Mouse (Mus musculus) midbrain, postnatal 0 days (tissue): ENCODE data around the gene Polr3e. TPM values are rescaled to one million over a fixed set of nuclear protein-coding genes. Genes with fewer than 3 reads are reported as not detected.

Experiments
- ATAC-seq: fragments of 200-750 bp; cut with Nextera tagmentation; 2 replicates; pipeline ENCODE4 v1.8.0; 2017; ENCODE audit warnings: moderate number of reproducible peaks, mild to moderate bottlenecking, moderate TSS enrichment, moderate library complexity; ENCODE audit not compliant: low FRiP score
- DNase-seq: peaks from one replicate; pipeline ENCODE4 v3.0.0-alpha.2; 2015; ENCODE audit warnings: low spot score
- H3K27ac ChIP-seq: fragments of 300-500 bp; sonication (generic); 2 replicates; pipeline ENCODE4 v1.5.1; 2014; ENCODE audit warnings: low read depth, mild to moderate bottlenecking, low read length, mixed read lengths
- H3K27me3 ChIP-seq: fragments of 300-500 bp; sonication (generic); 2 replicates; pipeline ENCODE4 v1.6.1; 2014; ENCODE audit warnings: low read length, control low read depth, mixed read lengths; ENCODE audit not compliant: insufficient read depth
- H3K36me3 ChIP-seq: fragments of 300-500 bp; sonication (generic); 2 replicates; pipeline ENCODE4 v1.6.1; 2014; ENCODE audit warnings: low read length, control low read depth, mixed read lengths; ENCODE audit not compliant: insufficient read depth
- H3K4me1 ChIP-seq: fragments of 300-500 bp; sonication (generic); 2 replicates; pipeline ENCODE4 v1.6.1; 2014; ENCODE audit warnings: mild to moderate bottlenecking, control low read depth, antibody characterized with exemption, low read length, mixed read lengths; ENCODE audit not compliant: insufficient read depth
- H3K4me2 ChIP-seq: fragments of 300-500 bp; sonication (generic); 2 replicates; pipeline ENCODE4 v1.6.1; 2014; ENCODE audit warnings: low read depth, mild to moderate bottlenecking, low read length, mixed read lengths; ENCODE audit not compliant: poor library complexity, severe bottlenecking
- H3K4me3 ChIP-seq: fragments of 300-500 bp; sonication (generic); 2 replicates; pipeline ENCODE4 v1.5.1; 2014; ENCODE audit warnings: low read depth, mild to moderate bottlenecking, low read length, moderate library complexity
- H3K9ac ChIP-seq: fragments of 300-500 bp; sonication (generic); replicated peaks from 2 replicates; pipeline ENCODE4 v1.6.1; 2014; ENCODE audit warnings: mild to moderate bottlenecking, low read length, moderate library complexity, mixed read lengths; ENCODE audit not compliant: poor library complexity, severe bottlenecking
- H3K9me3 ChIP-seq: fragments of 300-500 bp; sonication (generic); 2 replicates; pipeline ENCODE4 v1.6.1; 2016; ENCODE audit warnings: low read length, control low read depth
- CTCF ChIP-seq: IDR thresholded peaks from 2 replicates; pipeline ENCODE4 v1.5.1; 2016; ENCODE audit warnings: antibody characterized with exemption, mild to moderate bottlenecking
- WGBS: fragments of 180-500 bp; shearing (Covaris S2); extraction: QIAGEN DNeasy Blood & Tissue Kit; methylation state at CpG from one replicate; pipeline ENCODE4 v1.1.7; 2014; 5-methylcytosine and 5-hydroxymethylcytosine counted together
- polyA plus RNA-seq: library from polyadenylated mRNA; unstranded; fragments of >200 nt; fragmentation: Nextera tagmentation; extraction: Ambion mirVana; gene quantifications from 2 replicates; pipeline ENCODE4 v1.2.1, GENCODE M21; 2015
- total RNA-seq: library from RNA; depleted of rRNA; stranded (reverse); fragments of >200 nt; gene quantifications from 2 replicates; pipeline ENCODE4 v1.2.3, GENCODE M21; 2014

Polr3e gene
- total and polyA plus RNA-seq, 2 experiments from 2014 or later, result 18.6 to 29.4 TPM

DNA sequence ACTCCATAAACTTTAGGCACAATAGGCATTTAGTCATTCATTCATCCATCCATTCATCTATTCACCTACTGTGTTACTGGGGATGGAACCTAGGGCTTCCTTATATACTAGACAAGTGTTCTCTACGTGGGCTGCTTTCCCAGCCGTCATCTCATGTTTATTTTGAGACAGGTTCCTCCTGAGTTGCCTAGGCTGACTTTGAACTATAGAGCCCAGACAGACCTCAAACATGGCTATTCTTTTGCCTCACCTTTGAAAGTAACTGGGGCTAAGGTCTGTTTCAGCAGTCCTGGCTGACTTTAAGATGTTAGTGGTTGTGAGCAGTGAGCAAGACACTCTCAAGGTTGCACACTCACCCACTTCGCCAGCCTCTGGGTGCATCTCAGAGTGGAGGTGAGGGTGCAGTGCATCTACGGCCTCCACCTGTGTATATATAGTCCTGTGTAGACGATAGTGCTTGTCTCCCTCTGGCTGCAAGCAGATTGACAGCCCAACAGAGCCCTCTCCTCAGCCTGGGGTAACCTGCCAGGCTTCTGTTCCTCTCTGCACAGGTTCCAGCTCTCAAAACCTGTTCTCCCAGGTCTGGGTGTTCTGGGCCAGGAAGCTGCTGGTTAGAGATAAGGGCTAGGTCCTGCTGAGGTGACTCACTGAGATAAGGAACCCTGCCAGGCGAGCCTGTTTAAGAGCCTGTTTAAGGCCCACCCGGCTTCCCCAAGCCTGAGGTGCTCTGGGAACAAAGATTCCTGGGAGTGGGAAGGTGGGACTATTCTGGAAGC lies 42.6 kb upstream of the Polr3e start:
- H3K4me3 ChIP-seq, result no peak overlapping the region
- no peak for ATAC-seq
- WGBS, result 81% methylated on average over 7 of the region's 7 CpGs
- no peaks in the 10 kb centered on the region for H3K4me1 ChIP-seq
- H3K4me2 ChIP-seq, result no peak overlapping the region
- no peak overlapping the region for H3K9ac ChIP-seq
- H3K36me3 ChIP-seq, result peaks cover 11% of the 10 kb centered on the region
- H3K27ac ChIP-seq, result no peak overlapping the region
- DNase-seq, result no peak
- H3K9me3 ChIP-seq, result no peaks in the 10 kb centered on the region
- no peak for TF ChIP-seq CTCF
- no peaks in the 10 kb centered on the region for H3K27me3 ChIP-seq

DNA sequence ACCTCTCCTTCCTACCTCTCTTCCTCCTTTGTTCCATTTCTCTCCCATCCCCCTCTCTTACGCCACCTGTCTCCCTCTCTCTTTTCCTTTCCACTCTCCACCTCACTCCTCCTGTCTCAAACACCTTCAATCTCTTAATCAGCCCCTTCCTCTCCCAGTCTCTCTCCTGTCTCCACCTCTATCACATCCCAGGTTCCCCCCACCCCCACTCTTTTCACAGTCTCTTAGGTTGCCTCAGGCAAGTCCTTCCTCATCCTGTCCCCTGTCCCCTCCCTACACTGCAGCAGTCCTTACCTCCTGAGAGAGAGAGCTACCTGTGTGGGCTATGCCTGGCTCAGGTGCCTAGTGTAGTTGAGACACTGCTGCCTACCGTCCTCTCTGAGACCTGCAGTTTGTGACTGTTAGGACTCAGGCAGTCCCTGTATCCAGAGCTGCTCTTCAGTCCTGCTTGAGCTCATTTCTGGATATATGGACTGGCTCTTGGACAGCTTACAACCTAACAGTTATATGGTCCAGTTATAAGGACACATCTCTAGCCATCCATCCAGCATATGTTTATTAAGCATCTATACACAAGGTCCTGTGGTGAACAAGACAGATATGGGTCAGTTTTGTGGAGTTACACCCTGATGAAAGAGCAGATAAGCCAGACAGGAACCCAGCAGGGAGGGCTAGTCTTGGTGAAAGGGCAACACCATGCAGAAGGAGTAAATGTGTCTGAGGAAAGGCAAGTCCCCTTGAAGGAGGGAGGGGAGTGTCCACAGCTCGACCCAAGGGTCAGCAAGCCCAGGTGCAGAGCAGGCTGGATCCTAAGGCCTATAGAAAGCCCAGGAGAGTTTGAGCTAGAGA lies 41.8 kb upstream of the Polr3e start:
- Histone ChIP-seq H3K27me3 (no peaks in the 10 kb centered on the region), H3K36me3 (peaks cover 18% of the 10 kb centered on the region), H3K4me2 (no peak overlapping the region), H3K27ac (no peak overlapping the region), H3K9ac (no peak overlapping the region), H3K4me1 (no peaks in the 10 kb centered on the region), H3K4me3 (no peak overlapping the region), H3K9me3 (no peaks in the 10 kb centered on the region)
- 74% methylated on average over 3 of the region's 3 CpGs for WGBS
- no peak for DNase-seq
- no peak for ATAC-seq
- TF ChIP-seq CTCF, result no peak

DNA sequence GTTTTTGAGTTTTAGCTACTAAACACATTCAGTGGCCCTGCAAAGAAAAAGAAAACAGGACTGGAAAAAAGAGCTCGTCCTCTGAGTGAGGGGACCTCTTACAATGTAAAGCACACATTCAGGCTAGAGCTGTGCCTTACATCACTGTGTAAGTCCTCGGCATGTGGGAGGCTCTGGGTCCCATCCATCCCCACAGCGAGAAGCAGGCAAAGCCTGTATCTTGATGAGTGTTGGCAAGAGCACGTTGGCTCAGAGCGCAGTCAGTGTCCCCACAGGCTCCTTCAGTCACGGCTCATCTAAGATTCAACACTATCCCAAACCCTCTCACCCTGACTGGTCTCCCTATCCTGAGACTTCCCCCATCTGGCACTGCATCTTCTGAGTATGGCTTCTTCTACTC lies 39.3 kb upstream of the Polr3e start:
- Histone ChIP-seq H3K27ac (no peak overlapping the region), H3K36me3 (peaks cover 26% of the 10 kb centered on the region), H3K27me3 (no peaks in the 10 kb centered on the region), H3K4me2 (no peak overlapping the region), H3K4me3 (no peak overlapping the region), H3K9me3 (no peaks in the 10 kb centered on the region), H3K9ac (no peak overlapping the region), H3K4me1 (no peaks in the 10 kb centered on the region)
- ATAC-seq (no peak), DNase-seq (peak; percentile 52)
- no peak for TF ChIP-seq CTCF
- 76% methylated on average over 6 of the region's 6 CpGs for WGBS

DNA sequence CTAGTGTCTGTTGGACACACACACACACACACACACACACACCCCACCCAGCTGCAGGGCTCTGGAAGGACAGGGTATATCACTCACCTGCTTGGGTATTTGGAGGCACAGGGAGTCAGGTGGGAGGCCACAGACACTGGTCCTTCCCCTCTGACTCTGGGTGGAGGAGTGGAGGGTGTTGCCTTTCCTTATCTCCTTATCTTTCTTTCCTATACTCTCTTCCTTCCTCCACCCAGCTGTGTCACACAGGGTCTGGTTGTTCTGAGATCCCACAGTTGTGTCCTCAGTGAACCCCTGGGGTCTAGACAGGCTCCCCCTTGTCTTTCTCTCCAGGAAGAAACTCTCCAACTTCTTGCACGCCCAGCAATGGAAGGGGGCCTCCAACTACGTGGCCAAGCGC lies 37.6 kb upstream of the Polr3e start:
- 97% methylated on average over 3 of the region's 3 CpGs for WGBS
- no peak overlapping the region for H3K27ac ChIP-seq
- no peak overlapping the region for H3K4me2 ChIP-seq
- H3K36me3 ChIP-seq, result peaks cover 37% of the 10 kb centered on the region
- H3K4me1 ChIP-seq, result no peaks in the 10 kb centered on the region
- H3K9ac ChIP-seq, result no peak overlapping the region
- TF ChIP-seq CTCF, result no peak
- H3K9me3 ChIP-seq, result no peaks in the 10 kb centered on the region
- H3K4me3 ChIP-seq, result no peak overlapping the region
- ATAC-seq (no peak), DNase-seq (no peak)
- H3K27me3 ChIP-seq, result no peaks in the 10 kb centered on the region

DNA sequence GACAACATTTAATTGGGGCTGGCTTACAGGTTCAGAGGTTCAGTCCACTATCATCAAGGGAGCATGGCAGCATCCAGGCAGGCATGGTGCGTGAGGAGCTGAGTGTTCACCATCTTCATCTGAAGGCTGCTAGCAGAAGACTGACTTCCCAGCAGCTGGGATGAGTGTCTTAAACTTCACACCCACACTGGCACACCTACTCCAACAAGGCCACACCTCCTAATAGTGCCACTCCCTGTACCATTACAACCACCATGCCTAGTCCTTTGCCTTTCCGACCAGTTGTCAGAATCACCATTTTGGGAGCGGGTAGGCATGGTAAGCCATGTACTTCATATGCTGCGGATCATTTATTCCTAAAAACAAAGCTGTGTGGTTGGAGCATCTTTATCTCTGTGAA lies 36.8 kb upstream of the Polr3e start:
- H3K36me3 ChIP-seq, result peaks cover 42% of the 10 kb centered on the region
- ATAC-seq (no peak), DNase-seq (no peak)
- H3K4me2 ChIP-seq, result no peak overlapping the region
- no peak overlapping the region for H3K27ac ChIP-seq
- no peaks in the 10 kb centered on the region for H3K27me3 ChIP-seq
- H3K4me1 ChIP-seq, result no peaks in the 10 kb centered on the region
- no peak for TF ChIP-seq CTCF
- 100% methylated on average over 4 of the region's 4 CpGs for WGBS
- no peak overlapping the region for H3K9ac ChIP-seq
- H3K9me3 ChIP-seq, result no peaks in the 10 kb centered on the region
- H3K4me3 ChIP-seq, result no peak overlapping the region

DNA sequence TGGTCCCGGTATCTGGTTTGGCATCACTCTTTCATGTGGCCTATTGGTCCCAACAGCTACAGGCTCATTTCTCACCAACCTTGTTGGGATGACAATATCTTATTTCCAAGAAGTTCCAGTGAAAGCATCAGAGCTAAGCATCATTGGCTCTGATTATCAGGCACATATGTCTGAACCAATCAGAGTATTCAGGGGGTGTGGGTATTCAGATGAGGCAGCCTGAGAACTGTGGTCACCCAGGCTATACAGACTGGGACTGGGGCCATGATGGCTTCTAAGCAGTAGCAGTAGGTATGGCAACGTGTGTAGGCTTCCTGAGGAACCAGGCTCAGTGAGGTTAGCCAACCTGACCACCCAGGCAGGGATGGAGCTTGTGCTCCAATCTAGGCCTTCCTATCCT lies 36.1 kb upstream of the Polr3e start:
- WGBS, result 56% methylated on average over 2 of the region's 2 CpGs
- Histone ChIP-seq H3K4me1 (no peaks in the 10 kb centered on the region), H3K36me3 (peaks cover 45% of the 10 kb centered on the region), H3K4me2 (no peak overlapping the region), H3K27me3 (no peaks in the 10 kb centered on the region), H3K9me3 (no peaks in the 10 kb centered on the region), H3K4me3 (no peak overlapping the region), H3K27ac (no peak overlapping the region), H3K9ac (no peak overlapping the region)
- no peak for ATAC-seq
- no peak for TF ChIP-seq CTCF
- no peak for DNase-seq
